Mouse (Mus musculus): Measurements from ENCODE around the gene Tmprss13. TPM values are rescaled to one million over a fixed set of nuclear protein-coding genes. Genes with fewer than 3 reads are reported as not detected.

Tmprss13 gene
- polyA plus RNA-seq, 1 experiment from 2014 or later = 0.05 TPM

DNA sequence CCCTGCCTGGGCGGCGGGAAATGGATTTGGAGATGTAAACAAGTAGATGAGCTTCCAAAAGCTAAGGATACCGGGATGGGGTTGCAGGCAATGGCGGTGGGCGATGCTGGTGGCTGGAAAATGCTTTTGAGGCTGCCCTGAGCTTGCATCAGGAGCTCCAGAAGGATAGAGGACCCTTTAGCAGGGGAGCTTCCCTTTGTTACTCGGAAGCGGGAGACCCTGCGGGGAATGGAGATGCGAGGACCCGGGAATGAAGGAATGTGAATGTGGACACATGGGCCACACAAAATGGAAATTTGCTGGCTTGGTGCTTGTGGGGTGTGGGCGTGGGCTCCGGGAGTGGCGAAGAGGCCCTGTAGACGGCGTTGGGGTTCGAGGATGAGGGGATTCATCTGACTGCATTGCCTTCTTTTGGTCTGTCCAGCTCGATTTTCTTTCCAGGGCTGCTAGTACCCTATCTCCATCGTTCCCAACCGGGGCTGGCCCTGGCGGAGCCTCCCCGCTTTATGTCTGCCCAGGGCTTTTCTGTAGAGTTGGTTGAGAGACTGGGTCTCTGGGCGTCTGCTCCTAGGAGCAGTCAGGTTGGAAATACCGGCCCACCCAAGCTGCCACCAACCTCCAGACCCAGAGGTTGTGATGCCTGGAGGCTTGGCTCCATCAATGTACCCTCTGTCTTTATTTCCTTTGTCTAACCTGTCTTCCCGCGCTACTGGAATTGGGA lies 51.9 kb downstream of the Tmprss13 start:
- 4% methylated on average over 25 of the region's 25 CpGs for WGBS
- peak; percentile 55 for ATAC-seq (ENCODE audit: low FRiP score, low read depth)
- Histone ChIP-seq H3K36me3 (no peaks in the 10 kb centered on the region), H3K27ac (0 out of 2 replicates have a peak overlapping the region, but pooled peaks have one; percentile 9), H3K4me3 (peak overlapping the region; percentile 66), H3K9ac (peak overlapping the region; percentile 65), H3K4me2 (replicated peaks) (peak overlapping the region; percentile 86), H3K4me1 (peaks cover 26% of the 10 kb centered on the region), H3K9me3 (no peaks in the 10 kb centered on the region), H3K27me3 (replicated peaks) (peaks cover 5% of the 10 kb centered on the region; the same call in 1 of the 2 replicates)

DNA sequence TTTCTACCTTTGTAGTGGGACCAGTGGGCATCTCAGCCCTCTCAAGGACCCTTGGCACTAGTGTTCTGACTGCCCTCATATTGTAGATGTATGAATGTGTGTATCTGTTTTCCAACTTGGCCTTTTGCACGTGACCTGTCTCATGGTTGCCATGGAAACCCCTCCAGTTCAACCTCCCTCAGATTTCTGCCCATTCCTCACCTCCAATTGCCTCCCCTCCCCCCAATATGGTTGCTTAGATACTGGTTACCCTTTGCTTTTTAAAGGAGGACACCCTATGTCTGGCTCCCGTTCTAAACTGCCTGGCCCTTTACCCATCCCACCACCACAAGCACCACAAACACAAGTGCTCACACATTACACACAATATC lies 52.4 kb downstream of the Tmprss13 start:
- peak overlapping the region; percentile 65 for H3K9ac ChIP-seq
- ATAC-seq (ENCODE audit: low FRiP score, low read depth) = peak; percentile 46
- H3K27ac ChIP-seq = no peak overlapping the region

DNA sequence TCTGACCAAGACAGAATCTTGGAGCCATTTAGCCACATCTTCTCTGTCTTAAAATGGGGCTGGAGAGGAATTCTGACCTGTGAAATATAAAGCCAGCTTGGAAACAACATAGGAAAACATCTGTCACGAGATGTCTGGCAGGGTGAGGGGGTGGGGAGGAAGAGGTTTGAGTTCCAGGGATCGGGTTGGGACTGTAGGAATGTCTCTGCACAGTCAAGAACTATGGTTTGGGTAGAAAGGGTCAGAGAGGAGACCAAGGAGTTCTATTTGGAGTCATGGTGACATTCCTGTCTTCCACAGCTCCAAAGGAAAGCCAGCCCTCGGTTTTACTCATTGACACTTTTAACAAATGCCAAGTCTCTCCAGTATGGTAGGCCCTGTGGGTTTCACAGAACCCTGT lies 55.0 kb downstream of the Tmprss13 start:
- Histone ChIP-seq H3K36me3 (no peaks in the 10 kb centered on the region), H3K9ac (no peak overlapping the region), H3K4me3 (no peak overlapping the region), H3K4me2 (replicated peaks) (no peak overlapping the region), H3K27me3 (replicated peaks) (peaks cover 5% of the 10 kb centered on the region; the same call in 1 of the 2 replicates), H3K9me3 (no peaks in the 10 kb centered on the region), H3K27ac (no peak overlapping the region), H3K4me1 (peaks cover 26% of the 10 kb centered on the region)
- WGBS = 81% methylated on average over 3 of the region's 3 CpGs
- no peak for ATAC-seq (ENCODE audit: low FRiP score, low read depth)

More for the DNA sequence above, 52.4 kb downstream of the Tmprss13 start:
- peaks cover 26% of the 10 kb centered on the region for H3K4me1 ChIP-seq
- no peaks in the 10 kb centered on the region for H3K9me3 ChIP-seq
- peaks cover 5% of the 10 kb centered on the region; the same call in 1 of the 2 replicates for H3K27me3 ChIP-seq (replicated peaks)
- peak overlapping the region; percentile 66 for H3K4me3 ChIP-seq
- WGBS = 5% methylated on average over 2 of the region's 2 CpGs
- H3K36me3 ChIP-seq = no peaks in the 10 kb centered on the region
- H3K4me2 ChIP-seq (replicated peaks) = peak overlapping the region; percentile 86

DNA sequence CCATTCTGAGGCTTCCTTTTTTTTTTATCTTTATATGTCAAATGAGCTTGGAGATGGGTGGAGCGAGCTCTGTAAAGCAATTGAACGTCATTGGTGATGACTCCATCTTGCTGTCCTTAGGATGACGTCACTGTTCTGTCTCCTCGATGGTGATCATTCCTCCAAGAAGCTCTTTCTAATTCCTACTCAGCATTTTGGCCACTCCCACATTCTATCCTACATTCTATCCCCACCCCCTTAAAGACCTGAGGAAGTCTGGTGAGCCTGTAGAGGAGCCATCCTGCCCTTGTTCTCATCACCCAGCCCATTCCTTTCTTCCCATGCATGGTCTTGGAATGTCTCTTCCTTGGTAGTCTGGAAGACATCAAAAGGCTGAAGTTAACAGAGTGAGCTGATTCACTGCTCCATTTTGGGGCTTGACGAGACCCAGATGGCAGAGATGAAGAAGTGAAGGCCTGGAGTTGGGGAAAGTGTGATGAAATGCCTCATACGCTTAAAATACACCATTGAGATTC lies 56.1 kb downstream of the Tmprss13 start:
- H3K27ac ChIP-seq = no peak overlapping the region
- H3K9ac ChIP-seq = no peak overlapping the region
- ATAC-seq (ENCODE audit: low FRiP score, low read depth) = no peak
- H3K9me3 ChIP-seq = no peaks in the 10 kb centered on the region
- peaks cover 23% of the 10 kb centered on the region for H3K4me1 ChIP-seq
- H3K4me2 ChIP-seq (replicated peaks) = no peak overlapping the region
- 96% methylated on average over 6 of the region's 6 CpGs for WGBS
- H3K4me3 ChIP-seq = no peak overlapping the region
- no peaks in the 10 kb centered on the region for H3K36me3 ChIP-seq
- H3K27me3 ChIP-seq (replicated peaks) = no peaks in the 10 kb centered on the region

DNA sequence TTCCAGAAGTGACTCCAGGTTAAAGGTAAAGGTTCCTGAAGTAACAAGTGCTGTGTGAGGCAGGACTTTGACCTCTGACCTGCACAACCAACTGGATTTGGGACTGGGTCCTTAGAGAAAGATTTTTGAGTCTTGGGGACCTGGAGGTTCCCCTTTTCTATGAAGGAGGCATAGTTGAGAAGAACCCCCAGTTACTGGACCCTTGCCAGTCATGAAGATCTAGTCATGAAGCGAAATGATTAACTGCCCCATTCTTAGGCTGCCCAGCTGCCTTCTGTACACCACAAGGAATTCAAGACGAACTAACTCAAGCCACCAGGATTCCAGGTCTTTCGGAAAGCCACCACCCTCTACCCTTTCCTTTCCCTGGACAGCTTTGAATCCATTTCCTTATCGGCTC lies 57.5 kb downstream of the Tmprss13 start:
- Histone ChIP-seq H3K9ac (no peak overlapping the region), H3K27ac (no peak overlapping the region), H3K4me2 (replicated peaks) (no peak overlapping the region), H3K27me3 (replicated peaks) (no peaks in the 10 kb centered on the region), H3K4me1 (peaks cover 24% of the 10 kb centered on the region), H3K4me3 (no peak overlapping the region), H3K9me3 (no peaks in the 10 kb centered on the region), H3K36me3 (no peaks in the 10 kb centered on the region)
- no peak for ATAC-seq (ENCODE audit: low FRiP score, low read depth)
- WGBS = 82% methylated on average over 4 of the region's 4 CpGs

DNA sequence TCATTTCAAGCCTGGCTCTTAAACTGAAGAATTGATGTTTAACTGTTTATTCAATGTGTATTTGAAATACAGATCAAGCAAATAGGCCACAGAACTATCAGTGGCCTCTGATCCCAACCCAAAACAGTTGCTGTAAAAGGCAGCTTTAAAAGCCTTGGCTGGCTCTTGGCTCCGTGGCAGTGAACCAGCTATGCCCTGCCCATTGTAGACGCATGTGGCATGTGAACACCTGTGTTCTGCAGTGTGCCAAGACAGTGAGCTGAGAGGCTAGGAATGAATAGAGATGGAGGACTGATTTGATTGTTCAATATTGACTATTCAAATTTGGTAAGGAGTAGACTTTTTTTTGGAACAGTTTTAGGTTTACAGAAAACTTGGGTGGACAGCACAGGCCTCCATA lies 58.0 kb downstream of the Tmprss13 start:
- Histone ChIP-seq H3K9ac (no peak overlapping the region), H3K27ac (no peak overlapping the region), H3K27me3 (replicated peaks) (no peaks in the 10 kb centered on the region), H3K4me1 (peaks cover 20% of the 10 kb centered on the region), H3K4me3 (no peak overlapping the region), H3K4me2 (replicated peaks) (no peak overlapping the region), H3K9me3 (no peaks in the 10 kb centered on the region), H3K36me3 (no peaks in the 10 kb centered on the region)
- 92% methylated on average over 2 of the region's 2 CpGs for whole genome bisulfite sequencing
- no peak for ATAC-seq (ENCODE audit: low FRiP score, low read depth)

DNA sequence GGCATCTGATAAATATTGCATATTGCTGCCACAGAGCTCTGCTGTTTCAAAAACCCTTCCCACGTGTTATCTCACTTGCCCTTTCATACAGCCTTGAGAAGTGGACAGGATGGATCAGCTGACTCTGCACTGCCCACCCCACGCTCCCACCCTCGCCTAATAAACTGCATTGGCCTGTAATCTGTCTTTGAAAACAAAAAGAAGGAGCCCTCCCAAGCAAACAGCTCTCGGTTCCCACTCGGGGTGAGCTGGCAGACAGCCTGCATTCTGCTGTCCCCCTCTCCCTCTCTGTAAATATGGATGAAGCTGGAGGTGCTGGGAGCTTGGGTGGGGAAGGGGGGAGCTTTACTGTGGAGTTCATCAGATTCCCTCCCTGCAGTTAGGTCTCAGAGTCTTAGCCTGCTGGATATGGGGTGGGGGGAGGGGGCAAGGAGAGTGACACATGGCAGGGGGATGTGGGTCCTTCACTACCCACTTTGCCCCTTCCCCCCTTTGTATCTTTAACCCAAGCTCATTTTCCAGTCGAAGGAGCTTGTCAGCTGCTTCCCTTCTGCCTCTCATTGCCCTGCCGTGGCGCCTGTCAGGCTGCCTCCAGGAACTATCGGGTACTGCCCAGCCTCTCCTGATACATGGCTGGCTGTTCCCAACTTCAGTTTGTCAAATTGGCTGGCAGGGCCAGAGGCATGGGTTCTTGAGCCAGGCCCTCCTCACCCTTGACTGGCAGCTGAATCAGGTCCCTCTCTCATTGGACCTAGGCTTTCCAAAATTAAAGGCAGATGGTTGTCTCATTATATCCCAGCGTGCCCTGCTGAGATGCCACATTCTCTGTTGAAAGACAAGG lies 61.7 kb downstream of the Tmprss13 start:
- H3K4me3 ChIP-seq = no peak overlapping the region
- peaks cover 12% of the 10 kb centered on the region for H3K4me1 ChIP-seq
- WGBS = 58% methylated on average over 10 of the region's 10 CpGs
- H3K27me3 ChIP-seq (replicated peaks) = no peaks in the 10 kb centered on the region
- no peak overlapping the region for H3K27ac ChIP-seq
- H3K36me3 ChIP-seq = no peaks in the 10 kb centered on the region
- ATAC-seq (ENCODE audit: low FRiP score, low read depth) = peak; percentile 33; the same call in 1 of the 2 replicates
- H3K4me2 ChIP-seq (replicated peaks) = no peak overlapping the region
- no peaks in the 10 kb centered on the region for H3K9me3 ChIP-seq
- H3K9ac ChIP-seq = no peak overlapping the region

DNA sequence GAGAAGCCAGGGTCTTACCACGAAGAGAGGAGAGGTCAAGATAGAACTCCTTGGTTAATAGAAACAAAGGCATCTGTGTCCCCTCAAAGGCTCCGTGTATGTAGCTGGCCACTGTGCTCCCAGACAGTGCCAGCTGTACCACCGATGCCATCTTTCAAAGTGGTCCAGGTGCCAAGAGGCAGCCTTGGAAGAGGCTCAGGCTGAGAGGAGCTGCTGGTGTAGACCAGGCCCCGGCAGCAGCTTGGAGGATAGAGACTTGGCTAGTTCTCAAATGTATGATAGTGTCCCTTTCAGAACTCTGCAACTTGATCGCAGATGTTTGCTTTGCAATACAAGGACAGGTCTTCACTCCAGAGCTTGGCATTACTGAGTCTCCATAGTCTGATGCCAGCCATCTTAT lies 63.4 kb downstream of the Tmprss13 start:
- WGBS = 87% methylated on average over 5 of the region's 5 CpGs
- H3K4me1 ChIP-seq = peaks cover 12% of the 10 kb centered on the region
- H3K27ac ChIP-seq = no peak overlapping the region
- no peak for ATAC-seq (ENCODE audit: low FRiP score, low read depth)
- no peaks in the 10 kb centered on the region for H3K36me3 ChIP-seq
- no peak overlapping the region for H3K4me2 ChIP-seq (replicated peaks)
- H3K9me3 ChIP-seq = no peaks in the 10 kb centered on the region
- H3K9ac ChIP-seq = no peak overlapping the region
- H3K4me3 ChIP-seq = no peak overlapping the region
- no peaks in the 10 kb centered on the region for H3K27me3 ChIP-seq (replicated peaks)

DNA sequence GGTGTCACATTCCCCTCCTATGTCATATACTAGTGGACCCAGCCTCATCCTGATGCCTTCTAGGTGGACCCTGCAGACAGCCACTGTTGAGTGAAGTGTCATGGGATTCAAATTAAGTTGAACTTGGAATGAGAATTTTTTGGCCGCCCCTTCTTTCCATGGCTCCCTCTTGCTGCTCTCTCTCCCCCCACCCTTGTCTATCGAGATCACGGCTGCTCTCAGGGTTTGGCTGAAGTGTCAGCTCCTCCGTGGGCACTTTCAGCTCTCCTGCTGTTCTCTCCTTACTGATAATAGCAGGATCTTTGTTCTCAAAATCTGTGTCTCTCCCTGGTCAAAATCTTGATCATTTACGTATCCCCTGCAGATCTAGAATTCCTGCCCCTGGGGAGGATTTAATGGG lies 63.9 kb downstream of the Tmprss13 start:
- H3K9me3 ChIP-seq = no peaks in the 10 kb centered on the region
- H3K27ac ChIP-seq = no peak overlapping the region
- ATAC-seq (ENCODE audit: low FRiP score, low read depth) = no peak
- H3K4me3 ChIP-seq = no peak overlapping the region
- H3K27me3 ChIP-seq (replicated peaks) = no peaks in the 10 kb centered on the region
- H3K4me1 ChIP-seq = peaks cover 12% of the 10 kb centered on the region
- no peaks in the 10 kb centered on the region for H3K36me3 ChIP-seq
- WGBS = 79% methylated on average over 5 of the region's 5 CpGs
- no peak overlapping the region for H3K4me2 ChIP-seq (replicated peaks)
- H3K9ac ChIP-seq = no peak overlapping the region

DNA sequence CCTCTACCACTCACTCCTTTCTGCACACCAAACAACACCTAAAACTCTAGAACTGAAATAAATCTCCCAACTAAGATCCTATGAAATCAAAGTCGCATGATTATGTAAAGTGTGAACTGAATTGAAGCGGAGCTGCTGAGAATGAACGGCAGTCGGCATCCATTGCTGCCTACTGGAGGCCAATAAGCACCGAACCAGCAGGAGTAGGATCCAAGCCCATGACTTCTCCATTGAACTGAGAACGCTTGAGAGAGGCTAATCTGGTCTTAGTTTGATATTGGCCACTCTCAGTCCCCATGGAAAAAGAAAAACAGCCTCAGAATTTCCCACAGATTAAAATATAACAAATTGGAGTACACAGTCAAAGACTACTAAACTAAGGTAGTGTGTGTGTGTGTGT lies 65.0 kb downstream of the Tmprss13 start:
- H3K9me3 ChIP-seq = no peaks in the 10 kb centered on the region
- H3K27me3 ChIP-seq (replicated peaks) = no peaks in the 10 kb centered on the region
- H3K4me2 ChIP-seq (replicated peaks) = no peak overlapping the region
- no peak overlapping the region for H3K9ac ChIP-seq
- no peak for ATAC-seq (ENCODE audit: low FRiP score, low read depth)
- no peaks in the 10 kb centered on the region for H3K36me3 ChIP-seq
- H3K4me1 ChIP-seq = peaks cover 12% of the 10 kb centered on the region
- 95% methylated on average over 6 of the region's 6 CpGs for WGBS
- H3K4me3 ChIP-seq = no peak overlapping the region
- H3K27ac ChIP-seq = no peak overlapping the region

DNA sequence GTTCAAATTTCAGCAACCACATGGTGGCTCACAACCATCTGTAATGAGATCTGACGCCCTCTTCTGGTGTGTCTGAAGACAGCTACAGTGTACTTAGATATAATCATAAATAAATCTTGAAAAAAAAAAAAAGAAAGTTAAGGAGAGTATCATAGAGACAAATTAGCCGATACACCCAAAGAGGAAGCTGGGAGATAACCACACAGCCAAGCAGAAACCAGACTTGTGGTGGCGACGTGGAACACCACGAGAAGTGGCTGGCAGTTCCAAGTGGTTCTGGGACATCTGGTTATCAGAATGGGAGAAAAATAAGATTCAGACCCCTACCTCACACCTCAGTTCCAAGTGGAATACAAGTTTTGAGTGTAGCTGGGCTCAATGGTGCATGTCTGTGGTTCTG lies 67.8 kb downstream of the Tmprss13 start:
- Histone ChIP-seq H3K4me3 (no peak overlapping the region), H3K9ac (no peak overlapping the region), H3K27me3 (replicated peaks) (no peaks in the 10 kb centered on the region), H3K4me2 (replicated peaks) (no peak overlapping the region), H3K9me3 (no peaks in the 10 kb centered on the region), H3K36me3 (no peaks in the 10 kb centered on the region; the same call in 1 of the 2 replicates), H3K27ac (no peak overlapping the region), H3K4me1 (no peaks in the 10 kb centered on the region)
- no peak for ATAC-seq (ENCODE audit: low FRiP score, low read depth)
- 90% methylated on average over 5 of the region's 5 CpGs for WGBS

DNA sequence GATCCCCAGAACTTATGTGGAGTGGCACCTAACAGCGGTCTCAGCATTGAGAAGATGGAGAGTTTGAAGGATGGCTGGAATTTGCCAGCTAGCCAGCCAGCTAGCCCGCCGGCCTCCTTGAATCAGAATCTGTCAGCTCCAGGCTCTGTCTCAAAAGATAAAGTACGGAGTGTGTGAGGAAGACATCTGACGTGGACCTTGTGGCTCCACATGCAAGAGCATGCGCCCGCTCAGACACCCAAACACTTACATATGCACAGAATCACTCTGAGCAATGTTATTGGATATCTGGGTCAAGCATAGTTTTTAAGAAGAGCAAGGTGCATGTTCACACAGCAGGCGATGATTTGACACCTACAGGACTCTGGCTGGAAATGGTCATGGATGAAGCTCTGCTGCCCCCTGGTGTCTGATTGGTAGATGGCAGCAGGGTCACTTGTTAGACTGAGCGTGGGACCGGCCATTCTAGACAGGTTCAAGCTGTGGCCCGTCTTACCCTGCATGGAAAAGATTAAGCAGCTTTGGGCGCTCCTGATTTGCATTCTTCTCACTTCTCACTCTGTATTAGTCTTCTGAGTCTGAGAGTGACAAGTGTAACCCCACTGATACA lies 69.6 kb downstream of the Tmprss13 start:
- no peak overlapping the region for H3K4me3 ChIP-seq
- 47% methylated on average over 12 of the region's 12 CpGs for WGBS
- no peaks in the 10 kb centered on the region for H3K4me1 ChIP-seq
- no peaks in the 10 kb centered on the region for H3K27me3 ChIP-seq (replicated peaks)
- no peaks in the 10 kb centered on the region for H3K9me3 ChIP-seq
- H3K9ac ChIP-seq = no peak overlapping the region
- H3K4me2 ChIP-seq (replicated peaks) = no peak overlapping the region
- H3K36me3 ChIP-seq = peaks cover 14% of the 10 kb centered on the region
- no peak overlapping the region for H3K27ac ChIP-seq
- no peak; the same call in 1 of the 2 replicates for ATAC-seq (ENCODE audit: low FRiP score, low read depth)
